Mouse (Mus musculus): ENCODE data around the gene 4930516K23Rik.

Gene 4930516K23Rik

GRCm38 (mm10) chr7:104061345-104061744 lies at the start of gene 4930516K23Rik:
4930516K23Rik (minus strand) TSS chr7:104061445.
- DNase-seq (ENCODE audit: extremely low spot score, low spot score) = no peak

- no peak for DNase-seq (ENCODE audit: extremely low spot score, low spot score)
These were observed 43.4 kb upstream of the 4930516K23Rik start, which contains the start of gene Olfr646 for GRCm38 (mm10) chr7:104104757-104104972. Olfr646 (plus strand) TSS chr7:104104873.

GRCm38 (mm10) chr7:104103913-104104756 lies 42.9 kb upstream of the 4930516K23Rik start:
- no peak for DNase-seq (ENCODE audit: extremely low spot score, low spot score)

- no peak for DNase-seq (ENCODE audit: extremely low spot score, low spot score)
These were observed 24.1 kb upstream of the 4930516K23Rik start, which contains the start of gene Olfr645 for GRCm38 (mm10) chr7:104085365-104085764. Olfr645 (minus strand) TSS chr7:104085465.

- DNase-seq (ENCODE audit: extremely low spot score, low spot score) = no peak
These were observed 10.5 kb upstream of the 4930516K23Rik start, which contains the start of gene Olfr644 for GRCm38 (mm10) chr7:104071769-104072168. Olfr644 (minus strand) TSS chr7:104071869.

- no peak for DNase-seq (ENCODE audit: extremely low spot score, low spot score)
These were observed 2.0 kb downstream of the 4930516K23Rik start for GRCm38 (mm10) chr7:104059215-104059614.

- no peak for DNase-seq (ENCODE audit: extremely low spot score, low spot score)
These were observed 8.7 kb downstream of the 4930516K23Rik start, which contains the start of gene Olfr642 for GRCm38 (mm10) chr7:104052566-104052965. Olfr642 (minus strand) TSS chr7:104052666.

- no peak for DNase-seq (ENCODE audit: extremely low spot score, low spot score)
These were observed 10.5 kb downstream of the 4930516K23Rik start for GRCm38 (mm10) chr7:104050745-104051144.

GRCm38 (mm10) chr7:104035145-104035544 lies 26.1 kb downstream of the 4930516K23Rik start, which contains the start of gene Olfr641:
Olfr641 (plus strand) TSS chr7:104035445.
- DNase-seq (ENCODE audit: extremely low spot score, low spot score) = no peak

- DNase-seq (ENCODE audit: extremely low spot score, low spot score) = no peak
These were observed 34.3 kb downstream of the 4930516K23Rik start for GRCm38 (mm10) chr7:104026978-104027377.

- DNase-seq (ENCODE audit: extremely low spot score, low spot score) = no peak
These were observed 35.8 kb downstream of the 4930516K23Rik start, which contains the start of gene Olfr640 for GRCm38 (mm10) chr7:104025473-104025872. Olfr640 (minus strand) TSS chr7:104025573.

- DNase-seq (ENCODE audit: extremely low spot score, low spot score) = no peak
These were observed 39.6 kb downstream of the 4930516K23Rik start for GRCm38 (mm10) chr7:104021651-104022050.

- no peak for DNase-seq (ENCODE audit: extremely low spot score, low spot score)
These were observed 42.3 kb downstream of the 4930516K23Rik start for GRCm38 (mm10) chr7:104018953-104019352.

- no peak for DNase-seq (ENCODE audit: extremely low spot score, low spot score)
These were observed 44.0 kb downstream of the 4930516K23Rik start, which contains the start of gene Olfr639 for GRCm38 (mm10) chr7:104017203-104017602. Olfr639 (minus strand) TSS chr7:104017303.

All from neural tube, embryonic 10.5 days (tissue).